Mouse (Mus musculus): ENCODE data around the gene Rgl2.
"Not testable (repeated sequence)": the region's sequence is repeated elsewhere in the genome, so short reads cannot be mapped to it uniquely, and the experiment has no call there.

Rgl2 gene

GRCm38 (mm10) chr17:33951021-33951946 lies 21.9 kb downstream of the Rgl2 start, which contains the start of gene B3galt4:
B3galt4 (minus strand) TSS chr17:33951488.
- peak; percentile 92 for DNase-seq

- DNase-seq: not testable (repeated sequence)
Observed at GRCm38 (mm10) chr17:33952015-33952414, 22.7 kb downstream of the Rgl2 start.

DNA sequence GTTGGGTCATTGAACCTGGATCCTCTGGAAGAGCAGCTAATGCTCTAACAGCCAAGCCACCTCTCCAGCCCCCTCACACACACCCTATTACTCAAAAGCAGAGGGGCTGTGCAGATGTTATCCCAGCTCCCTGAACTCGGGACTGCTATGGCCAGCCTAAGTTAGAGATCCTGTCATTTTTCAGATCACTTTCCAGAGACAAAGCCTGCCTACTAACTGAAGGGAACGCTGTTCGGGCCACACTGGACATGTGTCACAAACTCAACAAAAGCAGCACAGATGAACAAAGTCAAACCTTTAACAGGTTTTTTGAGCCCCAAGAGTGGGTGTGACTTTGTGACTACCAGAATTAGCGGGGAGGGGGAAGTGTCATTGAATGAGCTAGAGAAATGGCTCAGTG lies 23.5 kb downstream of the Rgl2 start:
- no peak for DNase-seq

DNA sequence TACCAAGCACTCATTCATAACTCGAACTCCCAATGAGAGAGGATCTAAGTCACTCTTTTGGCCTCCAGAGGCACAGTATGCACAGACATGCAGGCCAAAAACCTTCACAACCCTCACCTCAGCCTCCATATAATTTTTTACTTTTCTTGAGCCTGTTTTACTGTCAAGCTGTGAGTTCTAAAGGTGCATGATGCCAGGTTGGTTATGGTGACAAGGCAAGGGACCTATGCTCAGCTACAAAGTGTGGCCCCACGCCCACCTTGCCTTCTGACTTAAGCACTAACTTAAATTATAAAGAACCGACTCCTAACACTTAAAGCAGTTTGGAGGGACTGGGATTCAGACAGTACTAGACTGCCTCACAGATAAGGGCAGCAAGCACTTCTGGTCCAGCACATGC lies 24.0 kb downstream of the Rgl2 start:
- no peak for DNase-seq

DNA sequence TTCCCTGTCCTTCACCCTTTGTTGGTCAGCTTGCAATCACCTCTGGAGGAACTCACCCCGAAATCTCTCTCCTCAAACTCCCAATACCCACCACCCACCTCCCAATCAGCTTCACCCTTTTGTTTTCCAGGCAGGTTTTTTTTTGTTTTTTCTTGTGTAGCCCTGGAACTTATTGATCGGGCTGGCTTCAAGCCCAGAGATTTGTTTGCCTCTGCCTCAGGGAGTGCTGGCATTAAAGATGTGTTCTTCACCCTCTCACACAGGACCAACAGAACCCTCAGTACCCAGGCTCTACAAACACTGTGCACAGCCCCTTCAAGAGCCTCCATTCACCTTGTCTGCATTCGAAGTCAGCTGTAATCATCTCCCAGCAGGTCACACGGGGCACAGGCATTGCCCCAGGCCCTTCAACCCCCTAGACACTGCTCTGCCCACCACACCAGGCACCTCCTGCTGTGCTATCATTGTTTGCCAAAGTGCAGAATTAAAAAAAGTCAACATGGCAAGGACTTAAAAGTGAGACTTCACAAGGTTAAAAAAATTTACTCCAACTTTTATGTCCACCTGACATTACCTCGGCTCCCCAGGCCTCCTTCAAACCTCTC lies 24.7 kb downstream of the Rgl2 start:
- no peak for DNase-seq

DNA sequence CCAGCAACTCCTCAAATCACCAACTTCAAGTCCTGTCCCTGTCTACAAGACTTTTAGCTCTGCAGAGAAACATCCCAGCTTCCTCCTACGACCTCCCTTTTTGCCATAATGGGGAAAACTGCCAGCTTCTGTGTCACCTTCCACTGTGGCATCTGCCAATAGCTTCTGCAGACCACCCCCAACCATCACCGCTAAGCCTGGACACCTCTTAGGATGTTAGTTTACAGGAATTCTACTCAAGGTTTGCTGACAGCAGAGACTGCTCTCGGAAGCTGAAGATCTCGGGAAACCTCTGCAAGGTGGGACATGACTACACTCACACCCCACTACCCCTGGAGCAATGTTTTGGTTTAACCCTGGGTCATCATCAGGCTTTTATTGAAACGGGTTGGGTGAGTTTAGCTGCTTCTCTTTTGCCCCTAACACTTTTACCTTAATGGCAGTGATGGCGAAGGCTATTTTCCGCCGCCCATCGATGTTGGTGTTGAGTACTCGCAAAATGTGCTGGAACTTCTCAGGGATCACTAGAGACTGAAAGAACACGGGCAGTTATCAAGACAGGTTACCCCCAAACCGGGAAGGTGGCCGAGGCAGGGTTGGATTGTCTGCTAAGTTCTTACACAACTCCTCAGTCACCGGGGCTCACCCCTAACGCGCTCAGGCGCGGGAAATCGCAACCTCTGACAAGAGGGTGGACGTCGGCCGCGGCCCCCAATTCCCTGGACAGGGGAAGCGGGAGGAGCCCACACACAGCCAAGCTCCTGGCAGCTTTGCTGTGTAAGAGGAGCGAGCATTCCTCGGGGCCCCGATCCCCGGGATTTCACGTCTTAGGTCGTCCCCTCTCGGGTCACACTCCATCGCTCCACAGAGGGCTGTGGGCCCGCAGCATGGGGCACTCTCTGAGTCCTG lies 25.6 kb downstream of the Rgl2 start:
- DNase-seq: no peak

DNA sequence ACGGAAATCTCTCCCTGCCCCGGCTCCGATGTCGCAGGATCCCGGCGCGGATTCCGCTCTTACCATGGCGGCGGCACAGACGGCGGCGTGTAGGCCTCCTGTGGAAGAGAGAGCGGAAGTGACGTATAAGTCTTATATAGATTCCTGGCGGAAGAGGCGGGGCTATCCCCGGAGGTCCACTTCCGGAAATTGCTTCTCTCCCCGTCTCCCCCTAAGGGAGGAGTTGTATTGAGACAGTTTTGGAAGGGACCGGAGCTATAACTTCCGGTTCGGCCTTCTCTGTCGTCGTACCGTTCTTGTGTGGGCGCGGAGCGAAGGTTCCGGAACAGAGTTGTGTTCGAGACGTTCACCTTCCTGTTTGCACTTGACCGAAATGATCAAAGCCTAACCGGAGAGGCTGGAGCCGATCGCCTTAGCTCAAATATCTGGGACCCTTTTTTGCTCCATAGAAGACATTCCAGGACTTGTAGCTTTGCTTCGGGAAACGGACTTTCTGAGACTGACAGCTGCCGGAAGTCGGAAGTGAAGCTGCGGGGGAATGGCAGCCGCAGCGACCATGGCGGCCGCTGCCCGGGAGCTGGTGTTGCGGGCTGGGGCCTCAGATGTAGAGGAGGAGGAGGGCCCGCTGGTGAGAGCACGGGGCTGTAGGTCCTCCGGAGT lies 26.3 kb downstream of the Rgl2 start, which contains the start of the genes Vps52 and Rps18:
Vps52 (plus strand) TSS at position 258 of the 660 bp plus-strand sequence.
Rps18 (minus strand) TSS at position 447 of the 660 bp plus-strand sequence.
- peak; percentile 99 for DNase-seq

- no peak for DNase-seq
Observed at GRCm38 (mm10) chr17:33956336-33956735, 27.0 kb downstream of the Rgl2 start.

DNA sequence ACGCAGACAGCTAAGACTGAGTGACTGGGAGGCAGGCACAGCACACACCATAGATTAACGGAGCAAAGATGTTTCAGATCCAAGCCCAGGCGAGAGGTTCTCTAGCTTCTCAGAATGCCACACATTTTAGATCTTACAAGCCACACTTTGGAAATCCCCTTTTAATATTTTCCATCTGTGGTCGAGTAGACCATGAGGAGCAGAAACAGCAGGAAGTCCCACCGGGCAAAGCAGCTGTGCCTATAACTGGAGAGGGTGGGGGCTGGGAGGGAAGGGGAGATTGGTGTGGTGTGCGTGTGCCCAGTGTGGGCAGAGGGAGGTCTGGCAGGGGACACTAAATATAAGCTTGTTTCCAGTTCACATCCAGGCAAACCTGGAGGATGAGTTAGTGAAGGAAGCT lies 28.1 kb downstream of the Rgl2 start:
- no peak for DNase-seq

DNA sequence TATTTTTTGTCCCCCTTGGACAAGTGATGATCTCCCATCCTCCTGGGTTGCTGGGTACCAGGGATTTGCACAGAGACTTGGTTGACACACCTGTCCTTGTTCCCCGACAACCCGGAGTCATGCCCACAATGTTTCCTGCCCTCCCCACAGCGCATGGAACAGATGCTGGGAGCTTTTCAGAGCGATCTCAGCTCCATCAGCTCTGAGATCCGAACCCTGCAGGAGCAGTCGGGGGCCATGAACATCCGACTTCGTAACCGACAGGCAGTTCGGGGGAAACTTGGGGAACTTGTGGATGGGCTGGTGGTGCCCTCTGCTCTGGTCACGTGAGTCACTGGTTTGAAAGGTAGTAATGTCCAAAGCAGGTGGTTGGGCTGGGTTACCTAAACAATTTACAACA lies 29.1 kb downstream of the Rgl2 start:
- no peak for DNase-seq

- DNase-seq: no peak
Observed at GRCm38 (mm10) chr17:33959135-33959534, 29.8 kb downstream of the Rgl2 start.

DNA sequence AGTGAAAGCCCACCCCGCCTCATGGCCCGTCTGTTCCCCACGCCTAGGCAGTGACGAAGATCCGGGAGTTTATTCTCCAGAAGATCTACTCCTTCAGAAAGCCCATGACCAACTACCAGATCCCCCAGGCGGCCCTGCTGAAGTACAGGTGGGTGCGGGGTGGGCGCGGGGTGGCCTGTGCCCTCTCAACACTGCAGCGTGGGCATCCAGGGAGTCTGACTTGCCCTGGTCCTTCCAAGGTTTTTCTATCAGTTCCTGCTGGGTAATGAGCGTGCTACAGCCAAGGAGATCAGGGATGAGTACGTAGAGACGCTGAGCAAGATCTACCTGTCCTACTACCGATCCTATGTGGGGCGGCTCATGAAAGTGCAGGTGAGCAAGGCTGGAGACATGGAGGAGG lies 30.6 kb downstream of the Rgl2 start:
- DNase-seq: no peak

GRCm38 (mm10) chr17:33962876-33963275 lies 33.5 kb downstream of the Rgl2 start:
- DNase-seq: no peak

GRCm38 (mm10) chr17:33965082-33965845 lies 35.9 kb downstream of the Rgl2 start:
- DNase-seq: no peak

DNA sequence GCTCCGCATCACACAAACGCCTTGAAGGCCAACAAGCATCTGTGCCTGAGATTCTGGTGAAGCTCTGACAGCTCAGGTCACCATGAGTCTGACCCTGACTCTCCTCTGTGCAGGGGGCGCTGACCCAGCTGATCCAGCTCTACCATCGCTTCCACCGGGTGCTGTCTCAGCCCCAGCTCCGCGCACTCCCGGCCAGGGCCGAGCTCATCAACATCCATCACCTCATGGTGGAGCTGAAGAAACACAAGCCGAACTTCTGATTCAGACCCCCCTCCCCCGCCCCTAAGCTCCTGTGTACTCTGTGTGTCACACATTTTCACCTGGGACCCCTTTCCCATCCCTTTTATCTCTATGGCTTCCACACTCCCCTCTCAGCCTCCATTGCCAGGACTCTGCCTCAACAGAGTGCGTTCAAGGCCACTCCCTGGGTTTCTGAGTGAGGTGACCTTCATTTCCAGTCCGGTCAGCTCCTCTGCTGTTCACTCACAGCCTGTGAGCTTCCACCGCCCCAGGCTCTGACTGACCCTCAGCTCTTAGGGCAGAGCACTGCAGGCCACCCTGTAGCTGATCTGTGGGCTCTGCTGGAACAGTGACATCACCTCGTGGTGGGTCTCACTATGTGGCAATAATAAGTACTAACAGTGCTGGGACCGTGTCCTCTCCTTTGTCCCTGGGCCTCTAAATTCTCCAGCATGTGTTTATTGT lies 36.7 kb downstream of the Rgl2 start:
- DNase-seq: no peak

- DNase-seq: peak; percentile 89
Observed at GRCm38 (mm10) chr17:33968489-33968888, 39.1 kb downstream of the Rgl2 start.

- DNase-seq: peak; percentile 79
Observed at GRCm38 (mm10) chr17:33968927-33969326, 39.6 kb downstream of the Rgl2 start.

- DNase-seq: peak; percentile 24
Observed at GRCm38 (mm10) chr17:33969394-33969793, 40.1 kb downstream of the Rgl2 start.

DNA sequence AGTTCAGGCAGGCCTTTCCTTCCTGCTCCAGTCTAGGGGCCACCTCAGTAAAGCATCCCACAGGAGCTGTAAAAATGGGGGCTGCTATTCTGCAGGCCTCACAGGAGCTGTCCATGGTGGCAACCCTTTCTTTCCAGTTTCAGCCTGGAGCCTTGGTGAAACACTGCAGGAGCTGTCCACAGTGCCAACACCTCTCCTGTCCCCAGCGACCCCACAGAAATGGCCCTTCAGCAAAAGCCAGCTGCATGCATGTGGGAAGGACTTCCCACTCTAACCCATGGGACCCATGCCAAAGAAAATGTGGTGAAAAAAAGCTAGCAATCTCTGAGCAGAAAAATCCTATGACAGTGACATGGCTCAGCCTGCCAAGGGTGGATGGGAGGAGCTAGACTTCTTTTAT lies 43.3 kb downstream of the Rgl2 start:
- no peak for DNase-seq

DNA sequence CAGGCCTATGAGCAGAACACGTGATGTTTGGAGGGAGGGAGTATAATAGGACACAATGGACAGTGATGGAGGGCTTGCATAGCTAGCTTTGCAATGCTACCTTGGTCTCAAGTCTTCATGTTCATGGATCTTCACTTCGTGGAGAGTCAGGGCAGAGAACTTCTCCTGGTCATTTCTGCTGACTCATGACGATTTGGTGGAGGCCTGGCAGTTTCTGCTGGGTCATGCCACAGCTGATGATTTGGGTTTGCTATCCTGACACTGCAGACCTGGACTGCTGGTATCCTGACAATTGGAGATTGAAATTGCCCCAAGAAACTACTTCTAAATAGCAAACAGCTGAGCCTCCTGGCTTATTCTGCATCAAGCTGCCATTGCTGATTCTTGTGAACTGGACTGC lies 44.2 kb downstream of the Rgl2 start:
- no peak for DNase-seq
